Mouse (Mus musculus): ENCODE measurements at regions not wholly inside any gene's neighbourhood (a gene's known extent, or its start where the extent isn't known, plus 50 kb on each side); places are given as distances from the start of the nearest gene placed in this dataset.
A peak's percentile ranks its signal among the peaks of the same experiment; 100 is the strongest.

DNA sequence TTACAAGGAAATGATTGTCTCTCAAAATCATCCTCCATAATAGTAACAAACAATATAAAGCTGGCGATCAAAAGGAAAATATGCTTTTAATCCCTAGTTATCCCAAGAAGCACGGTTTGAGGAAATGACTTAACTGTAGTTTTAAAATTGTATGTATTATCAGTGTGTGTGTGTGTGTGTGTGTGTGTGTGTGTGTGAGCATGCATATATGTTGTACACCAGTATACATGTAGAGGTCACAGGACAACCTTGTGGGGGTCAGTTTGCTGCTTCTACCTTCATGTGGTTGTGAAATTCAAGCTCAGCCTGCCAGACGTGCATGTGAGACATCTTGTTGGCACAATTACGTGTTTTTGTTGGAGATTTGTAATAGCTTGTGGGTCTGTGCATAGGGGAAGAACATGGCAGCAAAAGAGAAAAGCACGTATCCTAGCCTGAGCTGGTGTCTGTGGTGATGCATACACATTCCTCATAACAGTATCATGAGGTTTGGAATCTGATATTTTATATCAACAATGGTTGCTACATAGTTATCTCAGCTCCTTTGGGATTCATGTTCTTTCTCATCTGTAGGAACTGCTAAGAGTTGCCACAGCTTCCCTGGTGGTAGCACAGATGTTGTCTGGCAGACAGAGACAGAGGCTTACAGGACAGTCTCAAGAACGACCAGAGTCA is 622.4 kb downstream of the Kcnj2 start:
- Histone ChIP-seq H3K9ac (ENCODE audit: control insufficient read depth, low read depth, low read length, poor library complexity, severe bottlenecking) (peak overlapping the region; percentile 20), H3K79me2 (ENCODE audit: control insufficient read depth, insufficient read depth, low read length, poor library complexity) (no peaks in the 10 kb centered on the region), H3K9me3 (replicated peaks; ENCODE audit: insufficient read depth, low read length) (no peaks in the 10 kb centered on the region), H3K27ac (ENCODE audit: control insufficient read depth, low read depth, low read length) (peak overlapping the region; percentile 93), H3K27me3 (ENCODE audit: control insufficient read depth in 1 of 2, insufficient read depth in 2 of 2, low read length in 2 of 2) (no peaks in the 10 kb centered on the region), H3K36me3 (ENCODE audit: control insufficient read depth in 1 of 2, insufficient read depth in 2 of 2, low read length in 2 of 2) (peaks cover 0 to 29% of the 10 kb centered on the region in 2 experiments; a peak in 2 of 4 replicates), H3K4me3 (ENCODE audit: control insufficient read depth in 1 of 2, insufficient read depth in 1 of 2, low read depth in 2 of 2, low read length in 2 of 2) (peak overlapping the region in 1 of 2 experiments; percentile 28; a peak in 2 of 4 replicates), H3K4me1 (ENCODE audit: control insufficient read depth in 1 of 2, insufficient read depth in 2 of 2, low read length in 2 of 2) (peaks cover 20 to 33% of the 10 kb centered on the region in 2 experiments)
- TF ChIP-seq ZKSCAN1 (IDR thresholded peaks at IDR 0.05; ENCODE audit: low read depth, low read length) (0 out of 2 replicates have a peak, but pooled peaks have one; percentile 20), ZC3H11A (IDR thresholded peaks at IDR 0.05; ENCODE audit: low read depth, low read length) (no peak), JUND (IDR thresholded peaks at IDR 0.05; ENCODE audit: low read depth, low read length) (0 out of 2 replicates have a peak, but pooled peaks have one; percentile 6), TBP (IDR thresholded peaks at IDR 0.05; ENCODE audit: low read depth, low read length) (0 out of 2 replicates have a peak, but pooled peaks have one; percentile 12), CHD1 (IDR thresholded peaks at IDR 0.05; ENCODE audit: low read depth, low read length) (peak; percentile 60), ELF1 (IDR thresholded peaks at IDR 0.05; ENCODE audit: low read depth, low read length) (0 out of 2 replicates have a peak, but pooled peaks have one; percentile 1)
- DNase-seq (ENCODE audit: low read depth, low spot score) = peak; percentile 69

DNA sequence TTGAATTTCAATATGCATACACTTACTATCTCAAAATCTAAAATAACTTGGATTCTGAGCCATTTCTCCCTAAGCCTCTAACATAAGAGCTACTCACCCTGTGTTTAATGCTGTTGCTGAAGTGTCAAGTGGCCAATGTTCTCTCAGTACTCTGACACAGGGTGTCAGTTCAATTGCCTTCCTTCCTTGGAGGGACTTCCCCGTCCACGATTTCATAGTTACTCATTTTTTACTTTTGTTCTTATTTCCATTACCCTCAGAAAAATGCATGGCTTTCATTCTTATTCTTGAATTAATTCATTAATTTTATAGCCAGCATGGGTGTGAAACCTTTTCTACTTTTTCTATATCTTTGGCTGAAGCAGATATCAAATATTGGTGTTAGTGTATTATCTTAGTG is 623.9 kb downstream of the Kcnj2 start:
- H3K79me2 ChIP-seq (ENCODE audit: control insufficient read depth, insufficient read depth, low read length, poor library complexity) = no peaks in the 10 kb centered on the region
- peak; percentile 44 for DNase-seq (ENCODE audit: low read depth, low spot score)
- H3K4me3 ChIP-seq (ENCODE audit: control insufficient read depth in 1 of 2, insufficient read depth in 1 of 2, low read depth in 2 of 2, low read length in 2 of 2) = no peak overlapping the region
- H3K9me3 ChIP-seq (replicated peaks; ENCODE audit: insufficient read depth, low read length) = no peaks in the 10 kb centered on the region
- H3K9ac ChIP-seq (ENCODE audit: control insufficient read depth, low read depth, low read length, poor library complexity, severe bottlenecking) = no peak overlapping the region
- H3K36me3 ChIP-seq (ENCODE audit: control insufficient read depth in 1 of 2, insufficient read depth in 2 of 2, low read length in 2 of 2) = peaks cover 0 to 29% of the 10 kb centered on the region in 2 experiments; a peak in 2 of 4 replicates
- H3K4me1 ChIP-seq (ENCODE audit: control insufficient read depth in 1 of 2, insufficient read depth in 2 of 2, low read length in 2 of 2) = peaks cover 16 to 33% of the 10 kb centered on the region in 2 experiments
- peak; percentile 57; the same call in 1 of the 2 replicates for TF ChIP-seq POLR2AphosphoS2 (IDR thresholded peaks at IDR 0.05; ENCODE audit: low read length)
- TF ChIP-seq ETS1 (IDR thresholded peaks at IDR 0.05; ENCODE audit: low read depth, low read length) = peak; percentile 63; the same call in 1 of the 2 replicates
- TF ChIP-seq ZKSCAN1 (IDR thresholded peaks at IDR 0.05; ENCODE audit: low read depth, low read length) = no peak
- 0 out of 4 replicates have a peak, but pooled peaks of 1 of the 2 experiments have one; percentile 21 for TF ChIP-seq POLR2A (IDR thresholded peaks at IDR 0.05; ENCODE audit: control insufficient read depth in 1 of 2, insufficient read depth in 1 of 2, low read depth in 1 of 2, low read length in 2 of 2, poor library complexity in 1 of 2)
- no peak for TF ChIP-seq USF1 (IDR thresholded peaks at IDR 0.05; ENCODE audit: low read depth, low read length)
- no peak for TF ChIP-seq MAX (IDR thresholded peaks at IDR 0.05; ENCODE audit: low read length)
- peak; percentile 92 for TF ChIP-seq ZMIZ1 (IDR thresholded peaks at IDR 0.05; ENCODE audit: low read depth, low read length)
- TF ChIP-seq TAL1 (IDR thresholded peaks at IDR 0.05; ENCODE audit: low read length) = no peak
- TF ChIP-seq HCFC1 (IDR thresholded peaks at IDR 0.05; ENCODE audit: low read depth, low read length) = 0 out of 2 replicates have a peak, but pooled peaks have one; percentile 23
- 0 out of 2 replicates have a peak, but pooled peaks have one; percentile 16 for TF ChIP-seq NELFE (IDR thresholded peaks at IDR 0.05; ENCODE audit: low read depth, low read length)
- 0 out of 4 replicates have a peak, but pooled peaks of 1 of the 2 experiments have one; percentile 5 for TF ChIP-seq EP300 (IDR thresholded peaks at IDR 0.05; ENCODE audit: low read depth in 1 of 2, low read length in 2 of 2)
- no peak for TF ChIP-seq POLR2AphosphoS5 (IDR thresholded peaks at IDR 0.05; ENCODE audit: borderline replicate concordance, low read depth, low read length)
- TF ChIP-seq MYB (IDR thresholded peaks at IDR 0.05; ENCODE audit: low read depth, low read length) = no peak
- TF ChIP-seq TBP (IDR thresholded peaks at IDR 0.05; ENCODE audit: low read depth, low read length) = peak; percentile 92
- TF ChIP-seq ELF1 (IDR thresholded peaks at IDR 0.05; ENCODE audit: low read depth, low read length) = no peak
- peak overlapping the region; percentile 39; the same call in 1 of the 2 replicates for H3K27ac ChIP-seq (ENCODE audit: control insufficient read depth, low read depth, low read length)
- no peaks in the 10 kb centered on the region for H3K27me3 ChIP-seq (ENCODE audit: control insufficient read depth in 1 of 2, insufficient read depth in 2 of 2, low read length in 2 of 2)
